Mouse (Mus musculus) neutrophil, adult 59 days (primary cell): ENCODE data around the gene Adamts1. TPM values are rescaled to one million over a fixed set of nuclear protein-coding genes. Genes with fewer than 3 reads are reported as not detected.

Source experiments
- total RNA-seq, 2 experiments: library from RNA; stranded (reverse); gene quantifications; 1 replicate in 1 of 2; 2 replicates in 1 of 2; pipeline ENCODE4 v1.2.4; 2023

Adamts1 gene
- total RNA-seq: not detected

GRCm38 (mm10) chr16:85802954-85803353 is at the start of gene Adamts1:
Gene Adamts1, minus strand, starts transcription at chr16:85803113.

Other genes starting within 250 kb of the Adamts1 start
- under 1 TPM; 0.07 to 0.16 TPM for gene Cyyr1, start 249.7 kb downstream of the Adamts1 start, total RNA-seq
- under 1 TPM; 0.15 to 0.22 TPM for gene Adamts5, start 98.7 kb upstream of the Adamts1 start, total RNA-seq